Mouse (Mus musculus) stomach, embryonic 16.5 days (tissue): ENCODE results near the gene Atp5g2. TPM values are rescaled to one million over a fixed set of nuclear protein-coding genes. Genes with fewer than 3 reads are reported as not detected.

Source experiments
- ATAC-seq: fragments of 200-750 bp; cut with Nextera tagmentation; 2 replicates; pipeline ENCODE4 v1.8.0; 2017; ENCODE audit warnings: moderate number of reproducible peaks, moderate TSS enrichment; ENCODE audit not compliant: insufficient read depth, low FRiP score
- H3K27ac ChIP-seq: fragments of 300-500 bp; sonication (generic); 2 replicates; pipeline ENCODE4 v1.5.1; 2014; ENCODE audit warnings: low read length
- H3K27me3 ChIP-seq: fragments of 300-500 bp; sonication (generic); 2 replicates; pipeline ENCODE4 v1.6.1; 2014; ENCODE audit warnings: low read length, control low read depth, mixed read lengths; ENCODE audit not compliant: control insufficient read depth, insufficient read depth
- H3K36me3 ChIP-seq: fragments of 300-500 bp; sonication (generic); 2 replicates; pipeline ENCODE4 v1.6.1; 2014; ENCODE audit warnings: low read length; ENCODE audit not compliant: control insufficient read depth, insufficient read depth
- H3K4me1 ChIP-seq: fragments of 300-500 bp; sonication (generic); 2 replicates; pipeline ENCODE4 v1.6.1; 2014; ENCODE audit warnings: low read length, control low read depth, mixed read lengths; ENCODE audit not compliant: control insufficient read depth, insufficient read depth
- H3K4me2 ChIP-seq: fragments of 300-500 bp; sonication (generic); 2 replicates; pipeline ENCODE4 v1.6.1; 2014; ENCODE audit warnings: low read depth, low read length, mixed read lengths
- H3K4me3 ChIP-seq: fragments of 300-500 bp; sonication (generic); replicated peaks from 2 replicates; pipeline ENCODE4 v1.5.1; 2014; ENCODE audit warnings: mild to moderate bottlenecking, low read length
- H3K9ac ChIP-seq: fragments of 300-500 bp; sonication (generic); 2 replicates; pipeline ENCODE4 v1.6.1; 2014; ENCODE audit warnings: low read length
- H3K9me3 ChIP-seq: fragments of 300-500 bp; sonication (generic); replicated peaks from 2 replicates; pipeline ENCODE4 v1.6.1; 2016; ENCODE audit warnings: low read length, control low read depth; ENCODE audit not compliant: control insufficient read depth
- WGBS: fragments of 180-500 bp; shearing (Covaris S2); extraction: QIAGEN DNeasy Blood & Tissue Kit; methylation state at CpG from one replicate; pipeline ENCODE4 v1.1.7; 2014; 5-methylcytosine and 5-hydroxymethylcytosine counted together
- polyA plus RNA-seq: library from polyadenylated mRNA; unstranded; fragments of >200 nt; fragmentation: Nextera tagmentation; extraction: Ambion mirVana; gene quantifications from 2 replicates; pipeline ENCODE4 v1.2.1, GENCODE M21; 2015

The Atp5g2 gene
- 53.3 and 54.2 TPM in 2 replicates for polyA plus RNA-seq

DNA sequence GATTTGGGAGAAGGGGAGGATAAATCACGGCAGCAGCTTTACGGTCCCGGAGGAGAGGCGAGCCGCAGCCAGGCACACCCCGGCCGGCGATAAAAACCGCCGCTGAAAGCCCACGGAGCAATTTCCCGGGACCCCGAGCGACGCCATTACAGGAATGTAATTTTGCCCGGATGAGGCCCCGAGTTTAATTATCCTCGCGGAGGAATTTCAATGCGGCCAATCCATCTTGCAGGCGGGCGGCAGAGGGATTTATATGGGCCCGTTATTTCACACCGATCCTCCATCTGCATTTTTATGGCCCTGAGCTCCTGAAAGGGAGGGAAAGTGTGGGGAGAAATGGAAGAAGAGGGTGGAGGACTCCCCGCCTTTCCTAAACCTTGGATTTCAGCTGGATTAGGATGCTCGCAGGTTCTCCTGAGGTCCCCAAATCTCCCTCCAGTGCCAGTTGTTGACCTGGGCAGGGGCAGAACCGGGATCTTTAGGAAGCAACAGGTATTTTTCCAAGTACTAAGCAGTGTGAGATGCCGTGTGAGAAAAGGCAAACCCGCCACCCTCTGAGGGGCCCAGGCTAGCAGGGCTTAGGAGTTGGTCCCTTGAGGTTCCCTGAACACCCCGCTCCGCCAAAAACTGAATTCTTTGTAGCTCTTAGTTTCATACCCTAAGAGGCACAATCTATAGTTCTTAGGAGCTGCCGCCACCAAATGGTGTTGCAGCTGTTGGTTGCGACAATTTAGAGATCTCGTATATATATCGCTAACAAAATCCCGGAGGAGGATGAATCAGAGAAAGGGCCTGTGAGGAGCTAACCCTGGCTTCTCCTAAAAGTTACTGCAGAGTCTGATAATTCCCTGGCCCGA is at the start of gene Atp5g2:
Atp5g2 (minus strand) TSS at position 138 of the 857 bp plus-strand sequence.
- Histone ChIP-seq H3K4me2 (peak within 1 kb of the TSS; percentile 83), H3K9me3 (no peaks in the 10 kb centered on the region), H3K27me3 (no peaks in the 10 kb centered on the region), H3K9ac (peak within 1 kb of the TSS; percentile 91), H3K4me3 (peak within 1 kb of the TSS; percentile 60), H3K36me3 (no peaks in the 10 kb centered on the region), H3K27ac (peak within 1 kb of the TSS; percentile 99), H3K4me1 (peaks cover 17% of the 10 kb centered on the region)
- 2% methylated on average over 37 of the region's 37 CpGs for WGBS
- ATAC-seq: no peak

DNA sequence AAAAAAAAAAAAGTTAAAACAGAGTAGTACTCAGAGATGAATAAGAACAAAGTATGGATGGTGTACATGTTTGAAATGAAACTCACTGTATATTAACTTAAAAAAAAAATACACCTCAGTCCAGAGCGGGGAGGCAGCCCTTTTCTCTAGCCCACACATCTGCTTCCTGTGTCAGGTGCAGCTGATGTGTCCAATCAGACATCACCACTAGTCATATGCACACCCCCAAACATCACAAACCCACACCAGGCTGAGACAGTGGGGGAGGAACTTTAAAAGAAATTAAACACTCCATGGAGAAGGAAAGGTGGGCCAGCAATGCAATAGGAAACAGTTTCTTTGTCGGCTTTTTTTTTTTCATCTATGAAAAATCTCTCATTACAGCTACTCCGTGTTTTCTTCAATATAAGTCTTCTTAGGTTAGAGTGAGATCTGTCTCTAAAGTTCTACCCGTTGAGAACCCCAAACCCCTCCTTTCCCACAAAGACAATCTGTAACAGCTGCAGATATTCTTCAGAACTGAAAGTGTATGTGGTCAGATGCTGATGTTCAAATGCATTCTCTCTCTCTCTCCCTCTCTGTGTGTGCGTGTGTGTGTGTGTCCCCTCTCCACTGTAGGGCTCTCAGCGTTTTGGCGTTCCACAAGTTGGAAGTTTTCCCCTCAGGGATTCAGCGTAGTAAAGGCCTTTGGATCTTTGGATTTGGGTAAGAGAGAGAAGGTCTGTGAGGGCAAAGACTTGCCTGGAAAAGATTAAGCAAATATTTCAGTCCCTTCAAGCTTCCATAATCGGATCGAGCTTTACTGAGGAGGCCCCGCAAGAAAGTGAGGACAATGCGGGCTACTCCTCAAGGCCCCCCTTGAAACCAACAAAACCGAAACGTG is 49.1 kb upstream of the Atp5g2 start:
- WGBS: 12% methylated on average over 14 of the region's 14 CpGs
- Histone ChIP-seq H3K4me1 (peaks cover 6% of the 10 kb centered on the region), H3K36me3 (no peaks in the 10 kb centered on the region), H3K4me3 (peak overlapping the region; percentile 64), H3K4me2 (peak overlapping the region; percentile 64), H3K27me3 (no peaks in the 10 kb centered on the region), H3K27ac (no peak overlapping the region), H3K9me3 (no peaks in the 10 kb centered on the region), H3K9ac (peak overlapping the region; percentile 73)
- no peak for ATAC-seq

DNA sequence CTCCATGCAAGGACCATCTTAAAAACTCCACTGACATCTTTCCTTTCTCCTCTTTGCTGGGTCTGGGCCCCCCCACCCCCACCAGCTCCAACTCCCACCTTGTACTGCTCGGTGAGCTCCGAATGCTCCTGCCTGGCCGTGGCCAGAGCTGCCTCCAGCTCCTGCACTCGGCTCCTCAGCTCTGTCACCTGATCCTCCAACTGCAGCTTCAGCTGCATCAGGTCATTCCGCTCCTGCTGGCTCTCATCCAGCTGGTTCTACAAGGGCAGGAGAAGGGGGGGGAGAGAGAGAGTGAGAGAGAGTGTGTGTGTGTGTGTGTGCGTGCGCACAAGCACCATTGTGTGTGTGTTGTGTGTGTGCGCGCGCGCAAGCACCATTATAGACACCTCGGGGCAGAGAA is 44.0 kb upstream of the Atp5g2 start:
- Histone ChIP-seq H3K9me3 (no peaks in the 10 kb centered on the region), H3K27ac (no peak overlapping the region), H3K9ac (no peak overlapping the region), H3K27me3 (no peaks in the 10 kb centered on the region), H3K4me3 (no peak overlapping the region), H3K4me2 (no peak overlapping the region), H3K36me3 (no peaks in the 10 kb centered on the region), H3K4me1 (peaks cover 3% of the 10 kb centered on the region)
- WGBS: 56% methylated on average over 12 of the region's 12 CpGs
- no peak; the same call in 1 of the 2 replicates for ATAC-seq

DNA sequence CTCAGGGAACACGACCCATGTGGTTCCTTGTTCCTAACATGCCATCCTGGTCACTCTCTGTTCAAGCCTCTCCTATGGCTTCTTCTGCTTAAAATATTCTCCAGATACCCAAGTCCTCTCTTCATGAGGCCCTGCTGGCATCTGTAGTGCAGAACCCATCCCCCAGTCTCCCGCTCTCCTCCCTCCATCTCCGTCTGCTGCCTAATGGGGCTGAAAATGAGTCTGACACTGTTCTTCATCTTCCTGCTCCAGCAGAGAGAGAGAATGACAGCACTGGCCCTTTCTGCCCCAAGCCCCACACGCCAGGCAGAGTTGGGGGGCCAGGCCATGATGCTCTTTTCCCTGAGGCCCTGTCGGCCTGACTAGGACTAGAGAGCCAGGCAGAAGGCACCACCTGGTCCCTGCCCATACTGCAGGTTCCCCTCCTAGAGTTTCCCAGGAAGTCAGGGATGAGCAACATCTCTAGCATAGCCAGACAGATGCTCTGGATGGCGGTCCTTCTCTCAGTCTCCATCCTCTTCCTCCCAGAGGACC is 35.7 kb upstream of the Atp5g2 start:
- Histone ChIP-seq H3K36me3 (0 out of 2 replicates have a peak, but pooled peaks cover 3% of the 10 kb centered on the region), H3K9ac (no peak overlapping the region), H3K4me2 (no peak overlapping the region), H3K27ac (no peak overlapping the region), H3K4me1 (no peaks in the 10 kb centered on the region), H3K4me3 (no peak overlapping the region), H3K9me3 (no peaks in the 10 kb centered on the region), H3K27me3 (no peaks in the 10 kb centered on the region)
- ATAC-seq: no peak
- 69% methylated on average over 6 of the region's 6 CpGs for WGBS

DNA sequence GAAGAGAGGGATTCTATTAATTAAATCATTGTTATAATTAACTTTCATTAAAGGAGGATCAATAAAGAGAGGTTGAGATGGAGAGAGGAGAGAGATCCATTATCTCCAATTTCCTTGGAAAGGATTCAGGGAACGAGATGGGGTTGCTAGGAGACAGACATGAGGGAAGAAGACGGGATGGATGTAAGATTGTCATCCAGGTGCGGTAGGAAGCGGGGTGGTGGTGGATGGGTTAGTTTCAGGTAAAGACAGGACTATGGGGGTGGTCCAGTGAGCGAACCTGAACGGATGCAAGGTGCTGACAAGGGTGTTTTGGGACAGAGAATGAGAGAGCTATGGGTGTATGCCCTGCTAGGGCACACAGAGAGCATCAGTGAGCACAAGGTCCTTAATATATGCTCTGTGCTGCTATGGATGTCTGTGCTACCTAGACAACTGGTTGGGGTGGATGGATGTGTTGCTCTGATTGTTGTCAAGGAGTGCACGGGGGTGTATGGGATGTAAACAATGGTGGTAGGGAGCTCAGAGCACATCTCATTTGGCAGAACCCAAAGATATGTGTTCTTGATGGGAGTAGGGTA is 33.9 kb upstream of the Atp5g2 start:
- Histone ChIP-seq H3K4me2 (no peak overlapping the region), H3K27ac (no peak overlapping the region), H3K27me3 (no peaks in the 10 kb centered on the region), H3K4me1 (no peaks in the 10 kb centered on the region), H3K9me3 (no peaks in the 10 kb centered on the region), H3K9ac (no peak overlapping the region), H3K36me3 (0 out of 2 replicates have a peak, but pooled peaks cover 3% of the 10 kb centered on the region), H3K4me3 (no peak overlapping the region)
- WGBS: 76% methylated on average over 7 of the region's 7 CpGs
- no peak for ATAC-seq

DNA sequence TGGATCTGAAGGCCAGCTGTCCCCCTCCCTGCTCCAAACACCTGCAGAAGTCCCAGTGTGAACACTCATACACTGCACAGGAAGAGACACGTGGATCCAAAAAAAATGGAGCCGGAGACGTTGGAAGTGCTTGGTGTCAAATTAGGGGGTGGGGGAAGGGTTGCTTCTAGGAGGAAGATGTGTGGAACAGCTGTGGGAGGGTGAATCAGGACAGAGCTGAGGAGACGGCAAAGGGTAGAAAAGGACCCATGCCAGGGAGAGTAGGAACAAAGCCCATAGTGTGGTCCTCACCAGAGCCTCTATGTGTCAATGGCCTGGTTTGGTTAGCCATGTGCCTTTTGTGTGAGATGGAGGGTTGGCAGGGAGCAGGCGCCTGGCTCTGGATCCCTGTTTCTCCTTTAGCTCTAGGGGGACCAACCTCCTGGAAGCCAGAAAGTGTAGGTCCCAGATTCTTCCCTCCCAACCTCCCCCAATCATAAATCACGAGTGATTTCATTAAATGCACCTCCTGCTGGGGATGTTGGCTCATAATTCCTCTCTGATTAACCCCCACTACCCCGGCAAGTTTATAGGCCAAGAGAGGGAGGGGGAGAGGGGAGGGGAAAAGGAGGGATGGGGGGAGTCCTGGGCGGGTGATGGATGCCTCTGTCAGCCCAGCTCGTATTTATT is 33.2 kb upstream of the Atp5g2 start:
- Histone ChIP-seq H3K9ac (no peak overlapping the region), H3K9me3 (no peaks in the 10 kb centered on the region), H3K4me1 (no peaks in the 10 kb centered on the region), H3K27ac (no peak overlapping the region), H3K4me3 (no peak overlapping the region), H3K27me3 (no peaks in the 10 kb centered on the region), H3K4me2 (no peak overlapping the region), H3K36me3 (0 out of 2 replicates have a peak, but pooled peaks cover 3% of the 10 kb centered on the region)
- WGBS: 44% methylated on average over 9 of the region's 9 CpGs
- no peak; the same call in 1 of the 2 replicates for ATAC-seq

DNA sequence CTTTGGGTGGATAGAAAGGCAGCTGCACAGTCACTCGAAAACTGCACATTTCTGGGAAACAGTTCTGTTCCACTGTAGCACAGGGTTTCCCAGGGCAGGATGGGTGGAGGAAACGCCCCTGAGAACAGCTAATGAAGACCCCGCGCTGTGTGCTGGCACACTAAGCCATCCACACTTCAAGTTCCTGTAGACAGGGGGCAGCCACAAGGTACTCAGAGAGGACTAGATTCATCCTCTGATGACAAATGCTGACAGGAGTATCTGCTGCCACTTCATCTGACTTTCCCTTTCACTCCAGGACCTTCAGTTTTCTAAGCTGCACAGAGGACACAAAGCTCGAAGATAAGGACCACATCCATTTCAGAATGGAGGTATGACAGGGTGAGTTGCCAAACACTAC is 32.7 kb upstream of the Atp5g2 start:
- ATAC-seq: no peak
- Histone ChIP-seq H3K4me2 (no peak overlapping the region), H3K9ac (no peak overlapping the region), H3K9me3 (no peaks in the 10 kb centered on the region), H3K27me3 (no peaks in the 10 kb centered on the region), H3K4me3 (no peak overlapping the region), H3K4me1 (no peaks in the 10 kb centered on the region), H3K36me3 (0 out of 2 replicates have a peak, but pooled peaks cover 3% of the 10 kb centered on the region), H3K27ac (no peak overlapping the region)
- WGBS: 61% methylated on average over 5 of the region's 5 CpGs

DNA sequence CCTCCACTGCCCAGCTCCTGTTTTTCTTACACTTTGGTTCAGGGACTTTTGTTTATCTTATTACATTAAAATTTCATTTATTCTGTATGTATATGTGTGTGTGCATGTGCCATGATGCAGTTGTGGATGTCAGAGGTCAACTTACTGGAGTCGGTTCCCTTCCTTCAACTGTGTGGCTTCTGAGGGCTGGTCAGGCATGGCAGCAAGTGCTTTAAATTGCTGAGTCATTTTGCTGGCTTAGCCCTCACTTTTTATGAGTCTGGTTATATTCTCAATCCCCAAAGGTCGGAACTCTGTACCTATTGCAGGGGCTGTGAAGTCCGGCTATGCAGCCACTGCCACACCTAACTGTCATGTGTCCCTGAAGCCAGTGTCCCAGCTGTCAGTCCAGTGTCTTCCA is 30.8 kb upstream of the Atp5g2 start:
- ATAC-seq: no peak
- H3K9me3 ChIP-seq: no peaks in the 10 kb centered on the region
- no peaks in the 10 kb centered on the region for H3K36me3 ChIP-seq
- H3K27me3 ChIP-seq: peaks cover 4% of the 10 kb centered on the region
- no peaks in the 10 kb centered on the region for H3K4me1 ChIP-seq
- whole genome bisulfite sequencing: 74% methylated on average over 3 of the region's 3 CpGs
- H3K27ac ChIP-seq: no peak overlapping the region
- no peak overlapping the region for H3K4me2 ChIP-seq
- H3K9ac ChIP-seq: no peak overlapping the region
- H3K4me3 ChIP-seq: no peak overlapping the region
